In genomic region chr8:5591571-5591970, GRCm38 (mm10) we compare ENCODE assay signal across 17 mouse cellular contexts.
A peak's percentile ranks its signal among the peaks of the same experiment; 100 is the strongest.
DNase-seq lines count a peak whose midpoint lies in the region; ATAC-seq and TF ChIP-seq lines count a peak whose summit lies in the region.
"Had no signal": no experiment of that assay in that cellular context is flagged by ENCODE, and none has a peak within 500 bp of the region (broad histone marks: within the 10 kb centered on the region; RNA-seq: fewer than 3 reads in every experiment).

No protein-coding gene starts in this region.

- no peak for TF ChIP-seq RAD21 in MEL (IDR thresholded peaks at IDR 0.05; ENCODE audit: low read depth, low read length)

- H3K79me2 ChIP-seq in MEL (ENCODE audit: control insufficient read depth, insufficient read depth, low read length, poor library complexity) = no peaks in the 10 kb centered on the region

- no peaks in the 10 kb centered on the region for H3K4me1 ChIP-seq in hindbrain, embryonic 14.5 days (replicated peaks; ENCODE audit: control insufficient read depth, insufficient read depth, low read length)
- no peaks in the 10 kb centered on the region for H3K4me1 ChIP-seq in hindbrain, embryonic 13.5 days (replicated peaks)
- no peaks in the 10 kb centered on the region for H3K4me1 ChIP-seq in MEL (ENCODE audit: control insufficient read depth in 1 of 2, insufficient read depth in 2 of 2, low read length in 2 of 2)
- H3K4me1 ChIP-seq: liver, embryonic 12.5 days; lung, embryonic 15.5 days; midbrain, embryonic 12.5 days had no signal

- TF ChIP-seq EP300 in MEL (IDR thresholded peaks at IDR 0.05; ENCODE audit: low read depth in 1 of 2, low read length in 2 of 2) = no peak

- 0 out of 2 replicates have a peak, but pooled peaks have one; percentile 43 for ATAC-seq in hindbrain, embryonic 14.5 days (ENCODE audit: low FRiP score)
- no peak for ATAC-seq in hindbrain, embryonic 13.5 days (ENCODE audit: low FRiP score)
- ATAC-seq: liver, embryonic 12.5 days had no signal

- H3K27ac ChIP-seq in hindbrain, embryonic 14.5 days = no peak overlapping the region
- H3K27ac ChIP-seq in hindbrain, embryonic 13.5 days = no peak overlapping the region
- H3K27ac ChIP-seq in MEL (ENCODE audit: control insufficient read depth, low read depth, low read length) = no peak overlapping the region
- H3K27ac ChIP-seq: liver, embryonic 12.5 days; lung, embryonic 15.5 days; midbrain, embryonic 12.5 days; stomach, postnatal 0 days had no signal

- H3K36me3 ChIP-seq in hindbrain, embryonic 14.5 days (replicated peaks; ENCODE audit: control insufficient read depth, insufficient read depth) = no peaks in the 10 kb centered on the region
- H3K36me3 ChIP-seq in hindbrain, embryonic 13.5 days = no peaks in the 10 kb centered on the region
- H3K36me3 ChIP-seq in MEL (ENCODE audit: control insufficient read depth in 1 of 2, insufficient read depth in 2 of 2, low read length in 2 of 2) = no peaks in the 10 kb centered on the region
- H3K36me3 ChIP-seq: liver, embryonic 12.5 days; lung, embryonic 15.5 days; midbrain, embryonic 12.5 days had no signal

- no peak overlapping the region for H3K4me3 ChIP-seq in hindbrain, embryonic 14.5 days (replicated peaks; ENCODE audit: low read length)
- H3K4me3 ChIP-seq in hindbrain, embryonic 13.5 days = no peak overlapping the region
- no peak overlapping the region for H3K4me3 ChIP-seq in MEL (ENCODE audit: control insufficient read depth in 1 of 2, insufficient read depth in 1 of 2, low read depth in 2 of 2, low read length in 2 of 2)
- H3K4me3 ChIP-seq: liver, embryonic 12.5 days; lung, embryonic 15.5 days; midbrain, embryonic 12.5 days had no signal

- H3K9me3 ChIP-seq in hindbrain, embryonic 14.5 days (ENCODE audit: control insufficient read depth, low read length) = no peaks in the 10 kb centered on the region
- H3K9me3 ChIP-seq in hindbrain, embryonic 13.5 days = no peaks in the 10 kb centered on the region
- H3K9me3 ChIP-seq in MEL (replicated peaks; ENCODE audit: insufficient read depth, low read length) = no peaks in the 10 kb centered on the region
- H3K9me3 ChIP-seq: lung, embryonic 15.5 days; midbrain, embryonic 12.5 days had no signal

- no peak overlapping the region for H3K9ac ChIP-seq in hindbrain, embryonic 14.5 days
- no peak overlapping the region for H3K9ac ChIP-seq in hindbrain, embryonic 13.5 days
- H3K9ac ChIP-seq in MEL (ENCODE audit: control insufficient read depth, low read depth, low read length, poor library complexity, severe bottlenecking) = no peak overlapping the region
- H3K9ac ChIP-seq: liver, embryonic 12.5 days; lung, embryonic 15.5 days; midbrain, embryonic 12.5 days had no signal

- H3K27me3 ChIP-seq in hindbrain, embryonic 14.5 days (ENCODE audit: control insufficient read depth, insufficient read depth, low read length) = no peaks in the 10 kb centered on the region
- no peaks in the 10 kb centered on the region for H3K27me3 ChIP-seq in hindbrain, embryonic 13.5 days
- H3K27me3 ChIP-seq in MEL (ENCODE audit: control insufficient read depth in 1 of 2, insufficient read depth in 2 of 2, low read length in 2 of 2) = no peaks in the 10 kb centered on the region
- H3K27me3 ChIP-seq: liver, embryonic 12.5 days; lung, embryonic 15.5 days; midbrain, embryonic 12.5 days had no signal

- no peak for TF ChIP-seq POLR2A in MEL (IDR thresholded peaks at IDR 0.05; ENCODE audit: control insufficient read depth in 1 of 2, insufficient read depth in 1 of 2, low read depth in 1 of 2, low read length in 2 of 2, poor library complexity in 1 of 2)

- H3K4me2 ChIP-seq in hindbrain, embryonic 14.5 days (replicated peaks) = no peak overlapping the region
- no peak overlapping the region for H3K4me2 ChIP-seq in hindbrain, embryonic 13.5 days
- H3K4me2 ChIP-seq: liver, embryonic 12.5 days; lung, embryonic 15.5 days; midbrain, embryonic 12.5 days had no signal

- DNase-seq in hindbrain, embryonic 14.5 days (ENCODE audit: low spot score) = peak; percentile 53
- peak; percentile 2 for DNase-seq in MEL (ENCODE audit: low read depth, low spot score)
- DNase-seq in brain, embryonic 18.5 days (ENCODE audit: low read depth, low spot score) = peak; percentile 24
- peak; percentile 72 for DNase-seq in layer of hippocampus, adult 9-11 months
- no peak for DNase-seq in cerebellum, adult 9-11 months
- DNase-seq in embryo, embryonic 10.5 days (ENCODE audit: low spot score) = no peak
- DNase-seq in gastrocnemius, postnatal 25 days = no peak
- DNase-seq: cerebellum, adult 11 months; cerebellum, postnatal 25 days; heart, adult 18-20 months; right cerebral cortex, postnatal 14 days; thymus, postnatal 25 days had no signal

- 59% methylated on average over 1 of the region's 1 CpGs for WGBS in hindbrain, embryonic 14.5 days
- 76% methylated on average over 1 of the region's 1 CpGs for WGBS in hindbrain, embryonic 13.5 days

- no peak for TF ChIP-seq CTCF in MEL (IDR thresholded peaks at IDR 0.05 in 2 of 3, conservative IDR thresholded peaks at IDR 0.05 in 1 of 3; ENCODE audit: control insufficient read depth in 1 of 3, insufficient read depth in 1 of 3, low read depth in 2 of 3, low read length in 3 of 3, poor library complexity in 1 of 3, severe bottlenecking in 1 of 3)

TF ChIP-seq in MEL, 35 proteins besides CTCF, POLR2A, EP300 and RAD21:
- no peak for TF ChIP-seq MEF2A (IDR thresholded peaks at IDR 0.05; ENCODE audit: extremely low read depth, insufficient replicate concordance, low read depth, low read length, poor library complexity, severe bottlenecking)
- TF ChIP-seq NRF1 (IDR thresholded peaks at IDR 0.05; ENCODE audit: insufficient read depth, low read depth, low read length, poor library complexity, severe bottlenecking) = no peak
- TF ChIP-seq UBTF (IDR thresholded peaks at IDR 0.05; ENCODE audit: borderline replicate concordance, insufficient read depth, low read depth, low read length) = no peak
- TF ChIP-seq TCF12 (IDR thresholded peaks at IDR 0.05; ENCODE audit: low read depth, low read length) = no peak
- no peak for TF ChIP-seq CHD1 (IDR thresholded peaks at IDR 0.05; ENCODE audit: low read depth, low read length)
- TF ChIP-seq USF2 (IDR thresholded peaks at IDR 0.05; ENCODE audit: borderline replicate concordance in 1 of 2, insufficient read depth in 1 of 2, low read depth in 1 of 2, low read length in 2 of 2) = no peak
- TF ChIP-seq SIN3A (IDR thresholded peaks at IDR 0.05; ENCODE audit: low read length) = no peak
- no peak for TF ChIP-seq BHLHE40 (IDR thresholded peaks at IDR 0.05; ENCODE audit: borderline replicate concordance, low read depth, low read length)
- no peak for TF ChIP-seq E2F4 (IDR thresholded peaks at IDR 0.05; ENCODE audit: borderline replicate concordance, low read depth, low read length)
- no peak for TF ChIP-seq ZKSCAN1 (IDR thresholded peaks at IDR 0.05; ENCODE audit: low read depth, low read length)
- TF ChIP-seq TAL1 (IDR thresholded peaks at IDR 0.05; ENCODE audit: low read length) = no peak
- no peak for TF ChIP-seq POLR2AphosphoS2 (IDR thresholded peaks at IDR 0.05; ENCODE audit: low read length)
- no peak for TF ChIP-seq ZC3H11A (IDR thresholded peaks at IDR 0.05; ENCODE audit: low read depth, low read length)
- no peak for TF ChIP-seq GATA1 (IDR thresholded peaks at IDR 0.05; ENCODE audit: low read depth, low read length)
- TF ChIP-seq JUND (IDR thresholded peaks at IDR 0.05; ENCODE audit: low read depth, low read length) = no peak
- TF ChIP-seq KAT2A (conservative IDR thresholded peaks at IDR 0.05; ENCODE audit: low read depth, low read length) = no peak
- no peak for TF ChIP-seq MAX (IDR thresholded peaks at IDR 0.05; ENCODE audit: low read length)

Comparison
In these comparisons a context has a peak if more than half of its experiments do, and no peak if none do; other contexts are left out.
1. DNase-seq: peak in hindbrain, embryonic 14.5 days (single experiment), MEL (single experiment), brain, embryonic 18.5 days (single experiment) and layer of hippocampus, adult 9-11 months (single experiment); none in cerebellum, adult 9-11 months (single experiment), embryo, embryonic 10.5 days (single experiment) and gastrocnemius, postnatal 25 days (single experiment).